In genomic region chr19:58521696-58522095, GRCm38 (mm10) we compare ENCODE assay signal across 24 mouse cellular contexts. TPM values are rescaled to one million over a fixed set of nuclear protein-coding genes. Genes with fewer than 3 reads are reported as not detected.
DNase-seq lines count a peak whose midpoint lies in the region; ATAC-seq and TF ChIP-seq lines count a peak whose summit lies in the region.
"Had no signal": no experiment of that assay in that cellular context is flagged by ENCODE, and none has a peak within 500 bp of the region (broad histone marks: within the 10 kb centered on the region; RNA-seq: fewer than 3 reads in every experiment).

No protein-coding gene starts in this region.

- H3K9ac ChIP-seq in neural tube, embryonic 15.5 days (replicated peaks), result no peak overlapping the region
- H3K9ac ChIP-seq: heart, embryonic 13.5 days; hindbrain, embryonic 15.5 days had no signal

- H3K36me3 ChIP-seq in myocyte (ENCODE audit: control insufficient read depth, insufficient read depth), result no peaks in the 10 kb centered on the region
- H3K36me3 ChIP-seq in neural tube, embryonic 15.5 days, result no peaks in the 10 kb centered on the region
- H3K36me3 ChIP-seq: embryonic facial prominence, embryonic 10.5 days; forebrain, embryonic 10.5 days; heart, embryonic 13.5 days; hindbrain, embryonic 15.5 days had no signal

- no peaks in the 10 kb centered on the region for H3K79me2 ChIP-seq in myocyte (ENCODE audit: control insufficient read depth, insufficient read depth)

- H3ac ChIP-seq in myocyte (ENCODE audit: control insufficient read depth, insufficient read length), result no peak overlapping the region

- ATAC-seq in neural tube, embryonic 15.5 days (ENCODE audit: low FRiP score), result no peak
- ATAC-seq: activated CD4-positive, CD25-positive, alpha-beta regulatory T cell, adult 4 months; forebrain, embryonic 14.5 days; Patski had no signal

- H3K27ac ChIP-seq in neural tube, embryonic 15.5 days (replicated peaks), result no peak overlapping the region
- H3K27ac ChIP-seq: embryonic facial prominence, embryonic 10.5 days; forebrain, embryonic 10.5 days; heart, embryonic 13.5 days; hindbrain, embryonic 15.5 days had no signal

- 83% methylated on average over 1 of the region's 1 CpGs for WGBS in neural tube, embryonic 15.5 days

- H3K27me3 ChIP-seq in myocyte (ENCODE audit: control insufficient read depth, insufficient read depth, insufficient read length), result no peaks in the 10 kb centered on the region
- H3K27me3 ChIP-seq in neural tube, embryonic 15.5 days (replicated peaks), result no peaks in the 10 kb centered on the region
- H3K27me3 ChIP-seq: heart, embryonic 13.5 days; hindbrain, embryonic 15.5 days had no signal

- peak overlapping the region; percentile 89 for H3K4me2 ChIP-seq in myocyte (ENCODE audit: low read depth)
- no peak overlapping the region for H3K4me2 ChIP-seq in neural tube, embryonic 15.5 days
- H3K4me2 ChIP-seq: heart, embryonic 13.5 days; hindbrain, embryonic 15.5 days had no signal

- H3K4me3 ChIP-seq in myocyte, result no peak overlapping the region
- H3K4me3 ChIP-seq in neural tube, embryonic 15.5 days (replicated peaks), result no peak overlapping the region
- H3K4me3 ChIP-seq: embryonic facial prominence, embryonic 10.5 days; forebrain, embryonic 10.5 days; heart, embryonic 13.5 days; hindbrain, embryonic 15.5 days had no signal

- H3K4me1 ChIP-seq in neural tube, embryonic 15.5 days, result peaks cover 8% of the 10 kb centered on the region; the same call in 1 of the 2 replicates

- peak; percentile 37 to 72 for DNase-seq in cerebellum, postnatal 10 days
- DNase-seq in cerebellum, adult 9-10 months, result no peak
- DNase-seq in layer of hippocampus, adult 9-11 months, result peak; percentile 9
- DNase-seq in layer of hippocampus, adult 11-12 months (ENCODE audit: low spot score), result no peak
- DNase-seq in right cerebral cortex, adult 2 months (ENCODE audit: low spot score in 2 of 2), result peak; percentile 22 to 31
- DNase-seq in right cerebral cortex, postnatal 36 days (ENCODE audit: low spot score in 2 of 2), result no peak
- DNase-seq: adrenal gland, adult 2 months; adrenal gland, postnatal 25 days; cerebellum, adult 8-10 months; gastrocnemius, postnatal 10 days; heart, postnatal 36 days had no signal

- no peaks in the 10 kb centered on the region for H3K9me3 ChIP-seq in neural tube, embryonic 15.5 days (replicated peaks)
- H3K9me3 ChIP-seq: embryonic facial prominence, embryonic 10.5 days; forebrain, embryonic 10.5 days; heart, embryonic 13.5 days; hindbrain, embryonic 15.5 days had no signal

- no peak for TF ChIP-seq POLR2A in myocyte (IDR thresholded peaks at IDR 0.05; ENCODE audit: insufficient read length, low read depth)

TF ChIP-seq in myocyte, 11 proteins besides CTCF, POLR2A, EP300 and RAD21:
- TF ChIP-seq TCF3 (IDR thresholded peaks at IDR 0.05; ENCODE audit: insufficient read length, low read depth) (no peak), MYOD1 (IDR thresholded peaks at IDR 0.05; ENCODE audit: control insufficient read depth in 1 of 3, insufficient read length in 2 of 3, low read depth in 2 of 3) (no peak), REST (IDR thresholded peaks at IDR 0.05; ENCODE audit: insufficient read depth, insufficient read length) (no peak)

RNA-seq across cellular contexts. Expression of gene Ccdc172, which starts 9.9 kb away (rescaled TPM):
- not detected for polyA plus RNA-seq in myocyte (2012; fragmentation: generic; extraction: Trizol)
- polyA plus RNA-seq in neural tube, embryonic 15.5 days (2015; fragmentation: Nextera tagmentation; extraction: Ambion mirVana), result not detected in 2 replicates
- polyA plus RNA-seq: activated CD4-positive, CD25-positive, alpha-beta regulatory T cell, adult 4 months; adrenal gland, adult 2 months; C2C12; embryonic facial prominence, embryonic 10.5 days; embryonic facial prominence, embryonic 14.5 days; forebrain, embryonic 10.5 days; forebrain, embryonic 14.5 days; heart, embryonic 13.5 days; heart, postnatal 0 days; hindbrain, embryonic 11.5 days; hindbrain, embryonic 15.5 days; Patski had no signal

Comparison
In these comparisons a context has a peak if more than half of its experiments do, and no peak if none do; other contexts are left out.
1. DNase-seq: peak in cerebellum, postnatal 10 days (2 of 2), layer of hippocampus, adult 9-11 months (single experiment) and right cerebral cortex, adult 2 months (2 of 2); none in cerebellum, adult 9-10 months (single experiment), layer of hippocampus, adult 11-12 months (single experiment) and right cerebral cortex, postnatal 36 days (0 of 2).